In genomic region chr17:57234254-57234928, GRCm38 (mm10) we compare ENCODE assay signal across 21 mouse cellular contexts. TPM values are rescaled to one million over a fixed set of nuclear protein-coding genes. Genes with fewer than 3 reads are reported as not detected.
DNase-seq lines count a peak whose midpoint lies in the region; ATAC-seq lines count a peak whose summit lies in the region.
"Had no signal": no experiment of that assay in that cellular context is flagged by ENCODE, and none has a peak within 500 bp of the region (broad histone marks: within the 10 kb centered on the region; RNA-seq: fewer than 3 reads in every experiment).

No protein-coding gene starts in this region.

- DNase-seq in kidney, adult 11 months, result peak; percentile 73
- peak; percentile 63 for DNase-seq in kidney, adult 18-20 months
- peak; percentile 69 to 73 for DNase-seq in kidney, postnatal 36 days
- no peak for DNase-seq in layer of hippocampus, postnatal 25 days (ENCODE audit: extremely low spot score in 1 of 2, low spot score in 1 of 2)
- no peak for DNase-seq in thymus, postnatal 36 days
- no peak for DNase-seq in frontal cortex, postnatal 10 days (ENCODE audit: low spot score in 2 of 2)
- DNase-seq: adrenal gland, postnatal 36 days; cerebellum, adult 11 months; embryo, embryonic 11 days; lung, embryonic 14.5 days; right cerebral cortex, adult 18-20 months; thymus, adult 18-20 months had no signal

- H3K4me3 ChIP-seq in kidney, embryonic 14.5 days (ENCODE audit: low read length), result no peak overlapping the region
- no peak overlapping the region for H3K4me3 ChIP-seq in stomach, embryonic 15.5 days (replicated peaks)

- ATAC-seq in kidney, embryonic 14.5 days (ENCODE audit: low FRiP score, low TSS enrichment), result no peak
- ATAC-seq in stomach, embryonic 15.5 days (ENCODE audit: insufficient read depth, low FRiP score, low read depth), result peak; percentile 25; the same call in 1 of the 2 replicates

- no peaks in the 10 kb centered on the region for H3K9me3 ChIP-seq in kidney, embryonic 14.5 days (ENCODE audit: control insufficient read depth, low read length)
- H3K9me3 ChIP-seq in stomach, embryonic 15.5 days, result no peaks in the 10 kb centered on the region
- H3K9me3 ChIP-seq: G1E had no signal

- no peaks in the 10 kb centered on the region for H3K4me1 ChIP-seq in kidney, embryonic 14.5 days (ENCODE audit: control insufficient read depth, insufficient read depth, low read length)
- H3K4me1 ChIP-seq in stomach, embryonic 15.5 days, result peaks cover 4% of the 10 kb centered on the region; the same call in 1 of the 2 replicates

- 80% methylated on average over 12 of the region's 12 CpGs for WGBS in kidney, embryonic 14.5 days
- WGBS in stomach, embryonic 15.5 days, result 76% methylated on average over 12 of the region's 12 CpGs

- H3K9ac ChIP-seq in kidney, embryonic 14.5 days (ENCODE audit: low read depth, low read length), result no peak overlapping the region
- H3K9ac ChIP-seq in stomach, embryonic 15.5 days, result no peak overlapping the region
- H3K9ac ChIP-seq: lung, embryonic 14.5 days had no signal

- H3K27ac ChIP-seq in kidney, embryonic 14.5 days (ENCODE audit: low read depth, low read length), result no peak overlapping the region
- H3K27ac ChIP-seq in stomach, embryonic 15.5 days, result no peak overlapping the region

- H3K4me2 ChIP-seq in kidney, embryonic 14.5 days (replicated peaks; ENCODE audit: low read depth, low read length), result no peak overlapping the region
- H3K4me2 ChIP-seq in stomach, embryonic 15.5 days, result no peak overlapping the region
- H3K4me2 ChIP-seq: lung, embryonic 14.5 days had no signal

- peaks cover 32% of the 10 kb centered on the region; the same call in 1 of the 2 replicates for H3K36me3 ChIP-seq in kidney, embryonic 14.5 days (ENCODE audit: control insufficient read depth, insufficient read depth, low read length)
- H3K36me3 ChIP-seq in stomach, embryonic 15.5 days, result peaks cover 18% of the 10 kb centered on the region

- no peaks in the 10 kb centered on the region for H3K27me3 ChIP-seq in kidney, embryonic 14.5 days (ENCODE audit: control insufficient read depth, insufficient read depth, low read length)
- no peaks in the 10 kb centered on the region for H3K27me3 ChIP-seq in stomach, embryonic 15.5 days (replicated peaks)

RNA-seq across cellular contexts. Expression of gene C3, which starts 6.5 kb away (rescaled TPM):
- 0.19 and 1.2 TPM in 2 replicates for polyA plus RNA-seq in kidney, embryonic 14.5 days (2014; fragmentation: Nextera tagmentation; extraction: Ambion mirVana)
- polyA plus RNA-seq in stomach, embryonic 15.5 days (2015; fragmentation: Nextera tagmentation; extraction: Ambion mirVana), result 9.5 and 20.2 TPM in 2 replicates
- total RNA-seq in layer of hippocampus, postnatal 25 days (2021), result 1 to 10 TPM in 1 of 2 experiments, under 1 TPM in 1; 0.98 to 1.3 TPM

RNA-seq across cellular contexts. Expression of gene Gpr108, which starts 13.9 kb away (rescaled TPM):
- polyA plus RNA-seq in kidney, embryonic 14.5 days (2014; fragmentation: Nextera tagmentation; extraction: Ambion mirVana), result 32.8 and 36.8 TPM in 2 replicates
- polyA plus RNA-seq in stomach, embryonic 15.5 days (2015; fragmentation: Nextera tagmentation; extraction: Ambion mirVana), result 41.4 and 44.3 TPM in 2 replicates
- total RNA-seq in layer of hippocampus, postnatal 25 days (2021), result 10 to 100 TPM; 20.4 to 23.3 TPM

RNA-seq across cellular contexts. Expression of gene Trip10, which starts 14.9 kb away (rescaled TPM):
- 29.7 and 37.1 TPM in 2 replicates for polyA plus RNA-seq in kidney, embryonic 14.5 days (2014; fragmentation: Nextera tagmentation; extraction: Ambion mirVana)
- polyA plus RNA-seq in stomach, embryonic 15.5 days (2015; fragmentation: Nextera tagmentation; extraction: Ambion mirVana), result 43.1 and 43.7 TPM in 2 replicates
- 1 to 10 TPM; 5.9 to 7.4 TPM for total RNA-seq in layer of hippocampus, postnatal 25 days (2021)

RNA-seq across cellular contexts. Expression of gene Tnfsf14, which starts 40.4 kb away (rescaled TPM):
- polyA plus RNA-seq in kidney, embryonic 14.5 days (2014; fragmentation: Nextera tagmentation; extraction: Ambion mirVana), result not detected in 2 replicates
- 0.23 and 0.32 TPM in 2 replicates for polyA plus RNA-seq in stomach, embryonic 15.5 days (2015; fragmentation: Nextera tagmentation; extraction: Ambion mirVana)
- total RNA-seq in layer of hippocampus, postnatal 25 days (2021), result not detected
- total RNA-seq: gastrocnemius, postnatal 4 days; layer of hippocampus, postnatal 10 days; left cerebral cortex, postnatal 36 days had no signal
- polyA plus RNA-seq: C2C12; heart, embryonic 14.5 days; neural tube, embryonic 14.5 days had no signal

RNA-seq across cellular contexts. Expression of gene Vav1, which starts 44.5 kb away (rescaled TPM):
- 1.3 and 1.7 TPM in 2 replicates for polyA plus RNA-seq in kidney, embryonic 14.5 days (2014; fragmentation: Nextera tagmentation; extraction: Ambion mirVana)
- polyA plus RNA-seq in stomach, embryonic 15.5 days (2015; fragmentation: Nextera tagmentation; extraction: Ambion mirVana), result 4.1 and 4.4 TPM in 2 replicates
- total RNA-seq in layer of hippocampus, postnatal 25 days (2021), result 1 to 10 TPM; 3.3 to 3.5 TPM
- polyA plus RNA-seq: C2C12 had no signal

Comparison
In these comparisons a context has a peak if more than half of its experiments do, and no peak if none do; other contexts are left out.
1. DNase-seq: peak in kidney, adult 11 months (single experiment), kidney, adult 18-20 months (single experiment) and kidney, postnatal 36 days (2 of 2); none in layer of hippocampus, postnatal 25 days (0 of 2), thymus, postnatal 36 days (0 of 2) and frontal cortex, postnatal 10 days (0 of 2).